Mouse (Mus musculus) ovary, adult 18-20 months (tissue): Measurements from ENCODE around the gene Grk6.
A peak's percentile ranks its signal among the peaks of the same experiment; 100 is the strongest.

ENCODE experiments used
- DNase-seq: peaks from one replicate; pipeline ENCODE4 v3.0.0; 2022; ENCODE audit warnings: low spot score, mixed read lengths

Grk6 gene

GRCm38 (mm10) chr13:55444937-55445315, at the start of gene Grk6:
Gene Grk6, plus strand, starts transcription at chr13:55445072.
- peak; percentile 100 for DNase-seq

GRCm38 (mm10) chr13:55398088-55398487, 46.8 kb upstream of the Grk6 start, which contains the start of gene Slc34a1:
Gene Slc34a1, plus strand, starts transcription at chr13:55398187.
- no peak for DNase-seq

- no peak for DNase-seq
Measured at GRCm38 (mm10) chr13:55399300-55400038, 45.4 kb upstream of the Grk6 start.

- DNase-seq = no peak
Measured at GRCm38 (mm10) chr13:55400039-55400346, 44.9 kb upstream of the Grk6 start.

- no peak for DNase-seq
Measured at GRCm38 (mm10) chr13:55403266-55403665, 41.6 kb upstream of the Grk6 start.

- no peak for DNase-seq
Measured at GRCm38 (mm10) chr13:55403935-55404852, 40.7 kb upstream of the Grk6 start.

GRCm38 (mm10) chr13:55404853-55405782, 39.8 kb upstream of the Grk6 start:
- peak; percentile 40 for DNase-seq

- DNase-seq = no peak
Measured at GRCm38 (mm10) chr13:55405783-55406390, 39.0 kb upstream of the Grk6 start.

GRCm38 (mm10) chr13:55407341-55407740, 37.5 kb upstream of the Grk6 start:
- DNase-seq = no peak

GRCm38 (mm10) chr13:55408546-55409120, 36.2 kb upstream of the Grk6 start:
- DNase-seq = no peak

GRCm38 (mm10) chr13:55411826-55412225, 33.0 kb upstream of the Grk6 start:
- DNase-seq = no peak

- no peak for DNase-seq
Measured at GRCm38 (mm10) chr13:55412643-55413307, 32.1 kb upstream of the Grk6 start.

- DNase-seq = no peak
Measured at GRCm38 (mm10) chr13:55413333-55413732, 31.5 kb upstream of the Grk6 start.

GRCm38 (mm10) chr13:55414743-55415380, 30.0 kb upstream of the Grk6 start, which contains the start of gene Pfn3:
Gene Pfn3, minus strand, starts transcription at chr13:55415232.
- no peak for DNase-seq

- DNase-seq = peak; percentile 67
Measured at GRCm38 (mm10) chr13:55418004-55418403, 26.9 kb upstream of the Grk6 start.

- no peak for DNase-seq
Measured at GRCm38 (mm10) chr13:55419142-55419541, 25.7 kb upstream of the Grk6 start.

- DNase-seq = no peak
Measured at GRCm38 (mm10) chr13:55420018-55420932, 24.6 kb upstream of the Grk6 start.

- DNase-seq = no peak
Measured at GRCm38 (mm10) chr13:55420933-55421800, 23.7 kb upstream of the Grk6 start.
